Mouse (Mus musculus) adrenal gland, adult 18-20 months (tissue): ENCODE data around the gene 1700003E16Rik. TPM values are rescaled to one million over a fixed set of nuclear protein-coding genes. Genes with fewer than 3 reads are reported as not detected.
"Not testable (repeated sequence)": the region's sequence is repeated elsewhere in the genome, so short reads cannot be mapped to it uniquely, and the experiment has no call there.

ENCODE experiments used
- DNase-seq, 2 experiments: peaks; one replicate each; pipeline ENCODE4 v3.0.0; 2021 to 2022; ENCODE audit warnings: low spot score in 2 of 2
- total RNA-seq, 2 experiments: library from RNA; stranded (reverse); gene quantifications; 1 replicate in 1 of 2; 2 replicates in 1 of 2; pipeline ENCODE4 v1.2.3; 2021

1700003E16Rik gene
- total RNA-seq, 2 experiments from 2014 or later: 1.1 to 1.4 TPM

DNA sequence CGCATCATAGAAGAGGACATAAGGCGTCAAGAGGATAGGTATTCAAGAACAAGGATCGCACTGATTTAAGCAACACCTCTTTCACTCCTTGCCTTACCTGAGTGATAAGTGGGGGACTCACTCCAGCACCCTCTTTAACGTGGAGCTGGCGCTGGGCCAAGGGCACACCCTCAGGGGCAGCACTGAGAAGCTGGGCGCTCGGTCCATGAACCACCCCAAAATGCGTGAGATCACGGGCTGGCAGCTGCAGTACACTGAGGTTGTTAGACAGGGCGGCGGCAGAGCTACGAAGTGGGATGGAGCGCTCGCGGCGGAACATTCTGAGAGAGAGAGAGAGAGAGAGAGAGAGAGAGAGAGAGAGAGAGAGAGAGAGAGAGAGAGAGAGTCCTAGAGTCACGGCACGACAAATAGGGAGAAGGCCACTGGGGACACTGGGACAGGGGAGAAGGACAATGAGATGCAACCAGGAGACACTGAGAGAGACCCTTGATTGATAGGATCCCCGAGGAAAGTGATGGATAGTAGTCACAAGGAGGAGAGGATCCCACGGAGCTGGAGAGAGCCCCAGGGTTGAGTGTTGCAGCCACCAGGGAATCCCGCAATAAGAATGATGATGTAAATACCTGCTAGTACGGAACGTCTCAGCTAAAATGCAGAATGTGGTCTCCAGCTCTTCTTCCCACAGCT is 509 bp upstream of the 1700003E16Rik start:
- no peak for DNase-seq

DNA sequence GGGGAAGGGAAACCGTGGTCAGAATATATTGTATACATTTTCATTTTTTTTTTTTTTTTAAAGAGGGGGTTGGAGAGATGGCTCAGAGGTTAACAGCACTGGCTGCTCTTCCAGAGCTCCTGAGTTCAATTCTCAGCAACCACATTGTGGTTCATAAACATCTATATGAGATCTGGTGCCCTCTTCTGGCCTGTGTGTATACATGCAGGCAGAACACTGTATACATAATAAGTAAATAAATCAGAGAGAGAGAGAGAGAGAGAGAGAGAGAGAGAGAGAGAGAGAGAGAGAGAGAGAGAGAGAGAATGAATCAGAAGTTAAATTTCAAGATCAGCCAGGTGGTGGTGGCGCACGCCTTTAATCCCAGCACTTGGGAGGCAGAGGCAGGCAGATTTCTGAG is 3.3 kb downstream of the 1700003E16Rik start:
- DNase-seq: not testable (repeated sequence)

DNA sequence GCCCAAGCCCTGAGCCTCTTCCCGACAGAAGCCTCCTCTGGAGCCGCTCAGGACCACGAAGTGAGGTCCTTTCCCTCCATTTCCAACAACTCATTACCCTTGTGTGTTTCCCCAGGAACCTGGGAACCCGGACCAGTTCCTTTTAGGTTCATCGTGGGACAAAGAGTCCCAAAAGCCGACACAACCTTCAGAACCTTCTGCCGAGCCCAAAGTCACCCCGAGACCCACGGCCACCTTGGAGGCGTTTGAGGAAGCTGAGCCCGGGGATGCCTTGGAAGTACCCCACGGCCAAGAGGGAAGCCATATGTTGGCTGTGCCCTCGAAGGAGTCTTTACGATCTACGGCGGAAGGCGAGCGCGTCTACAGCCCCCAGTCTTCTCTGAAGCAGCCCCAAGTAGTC is 5.2 kb downstream of the 1700003E16Rik start:
- no peak for DNase-seq

DNA sequence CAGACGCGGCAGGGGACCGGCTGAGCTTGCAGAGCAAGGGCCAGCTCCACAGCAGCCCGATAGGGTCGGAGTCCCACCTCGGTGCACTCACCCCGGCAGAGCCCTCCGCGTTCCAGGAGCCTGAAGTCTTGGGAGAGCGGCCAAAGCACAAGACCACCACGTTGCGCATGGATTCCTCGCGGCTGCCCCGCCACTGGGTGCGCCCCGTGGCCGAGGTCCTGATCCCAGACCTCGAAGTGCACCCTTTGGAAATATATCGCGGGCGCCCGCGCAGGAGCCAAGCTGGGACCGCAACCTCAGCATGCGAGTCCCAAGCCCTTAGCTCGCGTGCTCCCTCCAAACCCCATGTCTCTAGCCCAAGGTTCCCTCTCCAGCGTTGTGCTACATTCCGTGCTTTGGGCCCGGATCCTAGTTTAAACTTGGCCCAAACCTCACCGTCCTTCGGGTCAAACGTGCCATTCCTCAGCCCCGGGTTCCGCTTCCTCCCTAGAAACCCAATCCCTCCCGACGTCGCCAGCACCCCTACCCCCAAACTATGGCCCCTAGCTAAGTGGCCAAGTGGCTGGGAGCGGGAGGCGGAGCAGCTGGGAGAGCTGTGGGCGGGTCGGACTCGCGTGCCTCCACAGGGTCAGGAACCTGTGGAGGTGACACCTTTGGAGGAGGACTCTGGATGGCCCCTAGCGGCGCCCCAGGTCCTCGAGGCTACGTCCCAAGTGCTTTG is 5.9 kb downstream of the 1700003E16Rik start:
- DNase-seq: peak; percentile 43 to 45

DNA sequence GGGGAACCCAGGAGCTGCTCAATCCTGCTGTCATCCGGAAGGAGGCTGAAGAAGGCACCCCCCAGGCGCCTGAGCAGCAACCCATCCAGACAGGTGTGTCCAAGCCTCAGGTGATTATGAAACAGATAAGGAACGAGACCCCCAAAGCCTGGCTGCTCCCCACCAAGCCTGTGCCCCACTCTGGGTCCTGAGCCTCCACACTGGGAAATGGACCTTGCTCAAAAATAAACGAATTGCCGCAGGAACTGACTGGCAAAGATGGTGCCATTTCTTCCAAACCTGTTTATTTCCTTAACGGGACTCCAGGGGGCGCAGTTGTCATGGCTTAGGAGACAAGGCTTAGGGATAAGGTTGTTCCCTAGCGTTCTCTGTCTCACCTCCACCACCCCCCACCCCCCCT is 6.5 kb downstream of the 1700003E16Rik start:
- peak; percentile 53 to 58 for DNase-seq

DNA sequence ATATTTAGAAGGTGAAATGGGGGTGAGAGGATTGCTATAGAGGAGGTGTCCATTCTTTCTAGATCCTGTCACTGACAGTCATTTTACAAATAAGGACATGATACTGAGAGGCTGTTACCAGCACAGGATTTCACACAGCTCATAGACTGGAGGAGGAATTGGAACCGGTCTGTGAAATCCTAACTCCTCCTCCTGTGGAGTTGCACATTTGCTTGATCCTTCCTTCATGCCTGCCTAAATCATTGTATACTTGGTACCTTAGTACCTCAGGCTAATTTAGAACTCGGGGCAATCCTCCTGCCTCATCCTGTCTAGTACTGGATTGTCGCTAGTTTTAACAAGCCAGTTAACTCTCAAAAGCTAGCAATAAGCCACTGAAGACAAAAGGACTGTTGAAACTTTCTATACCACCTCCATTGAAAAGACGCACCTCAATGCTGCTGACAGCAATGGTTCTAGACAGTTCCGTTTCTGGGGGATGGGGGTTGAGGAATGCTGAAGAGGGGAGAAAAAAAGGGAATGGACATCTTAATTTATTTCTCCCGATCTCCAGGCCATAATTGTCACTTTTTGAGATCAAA is 8.9 kb downstream of the 1700003E16Rik start:
- no peak for DNase-seq

DNA sequence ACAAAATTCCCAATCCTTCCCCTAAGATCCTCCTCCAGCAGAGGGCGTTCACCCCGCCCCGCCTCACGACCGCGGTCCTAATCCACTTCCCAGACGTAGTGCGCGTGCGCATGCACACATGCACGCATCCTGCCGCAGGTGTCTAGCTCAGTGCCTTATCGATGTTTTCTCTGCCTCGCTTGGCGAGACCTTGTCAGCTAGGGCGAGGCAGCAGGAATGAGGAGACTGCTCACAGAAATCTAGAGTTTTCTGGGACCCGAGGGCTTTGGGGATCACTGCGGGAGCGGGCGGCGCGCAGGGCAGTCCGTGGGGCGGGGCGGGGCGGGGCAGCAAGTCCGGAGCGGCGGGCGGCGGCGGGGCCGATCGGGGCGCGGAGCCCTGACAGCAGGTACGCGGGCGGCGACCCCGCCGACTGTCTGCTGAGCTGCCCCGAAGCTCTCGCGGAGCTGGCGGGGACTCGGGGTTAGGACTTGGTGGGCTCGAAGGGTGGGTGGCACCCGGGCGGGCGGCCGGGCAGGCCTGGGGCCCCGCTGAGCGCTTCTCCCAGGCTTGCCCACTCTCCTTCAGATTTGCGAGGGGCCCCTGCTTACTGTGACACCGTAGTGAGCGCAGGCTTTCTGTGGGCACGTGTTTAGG is 9.5 kb downstream of the 1700003E16Rik start, which contains the start of gene Dctn1:
Gene Dctn1, plus strand, starts transcription at position 314 of the 636 bp plus-strand sequence.
- peak; percentile 93 for DNase-seq

DNA sequence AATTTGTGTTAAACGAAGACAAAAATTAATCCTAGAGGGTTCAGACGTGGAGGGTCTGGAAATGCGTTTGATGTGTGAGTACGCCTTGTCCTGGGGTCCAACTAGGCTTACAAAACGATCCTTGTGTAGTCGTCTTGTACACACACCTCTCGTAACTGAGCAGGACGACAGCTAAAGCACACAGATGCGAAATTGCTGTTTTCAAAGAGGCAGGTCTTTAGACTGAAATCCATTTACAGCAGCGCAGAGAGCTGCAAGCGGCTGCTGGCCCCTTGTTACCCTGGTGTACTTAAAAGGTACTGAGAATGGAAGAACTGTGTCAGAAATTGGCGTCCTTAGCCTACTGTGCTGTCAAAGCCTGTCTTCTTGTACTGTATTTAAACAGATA is 10.0 kb downstream of the 1700003E16Rik start:
- no peak for DNase-seq

DNA sequence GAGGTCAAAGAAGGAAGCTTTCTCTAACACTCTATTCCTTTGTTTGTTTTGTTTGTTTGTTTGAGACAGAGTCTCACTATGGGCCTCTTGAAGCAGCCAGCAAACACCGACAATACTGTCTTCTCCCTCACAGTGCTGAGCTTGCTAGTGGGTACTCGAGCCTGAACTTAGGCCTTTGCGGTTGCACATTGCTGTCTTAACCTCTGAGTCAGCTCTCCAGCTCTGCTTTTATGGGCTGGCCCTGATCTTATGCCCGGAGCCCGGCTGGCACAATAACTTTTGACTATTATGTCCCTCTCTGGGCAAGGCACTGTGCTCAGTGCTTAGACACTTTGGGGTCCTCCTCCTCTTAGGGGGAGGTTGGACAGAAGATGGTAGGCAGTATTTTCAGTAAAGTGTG is 13.7 kb downstream of the 1700003E16Rik start:
- no peak for DNase-seq

DNA sequence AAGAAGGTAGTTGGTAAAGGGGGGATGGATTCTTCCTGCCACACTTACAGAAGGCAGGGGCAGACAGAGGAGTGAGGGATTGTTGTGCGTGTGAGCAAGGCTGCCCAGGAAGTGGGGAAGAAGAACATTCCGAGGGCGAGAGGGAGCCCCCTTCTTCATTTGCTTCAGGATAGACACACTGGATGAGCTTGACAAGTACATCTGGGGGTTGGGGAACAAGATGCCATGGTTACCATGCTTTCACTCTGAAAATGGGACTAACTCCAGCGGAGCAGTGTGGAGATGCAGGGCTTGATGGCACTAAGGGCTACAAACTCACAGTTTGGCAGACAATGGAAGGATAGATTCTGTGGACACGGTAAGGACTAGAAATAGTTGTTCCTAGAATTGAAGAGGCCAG is 14.9 kb downstream of the 1700003E16Rik start:
- no peak for DNase-seq

DNA sequence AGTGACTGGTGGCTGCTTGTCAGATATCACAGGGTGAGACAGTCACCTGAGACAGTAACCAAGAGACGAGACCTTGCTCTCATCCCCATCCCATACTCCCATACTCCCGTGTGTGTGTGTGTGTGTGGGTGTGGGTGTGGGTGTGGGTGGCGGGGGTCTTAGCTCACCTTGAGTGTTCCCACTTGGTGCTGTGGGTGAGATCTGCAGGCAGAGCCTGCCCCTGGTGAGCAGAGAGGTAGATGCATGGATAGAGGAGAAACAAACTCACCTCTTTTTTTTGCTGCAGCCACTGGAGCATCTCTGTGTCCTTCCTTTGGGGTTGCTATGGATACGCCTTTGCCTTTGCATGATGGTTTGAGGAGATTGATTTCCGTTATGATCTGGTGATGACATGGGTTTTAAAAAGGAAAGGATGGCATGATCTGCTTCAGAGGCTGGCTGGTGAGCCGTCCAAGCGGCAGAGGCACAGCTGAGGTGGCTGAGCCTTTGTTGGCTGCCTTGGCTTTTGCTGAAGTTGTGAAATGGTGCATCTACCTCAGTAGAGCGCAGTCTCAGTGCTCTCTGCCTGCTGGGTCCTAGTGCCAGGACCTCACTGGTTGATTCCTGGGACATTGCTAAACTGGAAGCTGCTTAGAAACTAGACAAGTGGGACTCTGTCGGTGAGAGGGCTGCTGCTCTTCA is 16.2 kb downstream of the 1700003E16Rik start:
- DNase-seq: no peak

DNA sequence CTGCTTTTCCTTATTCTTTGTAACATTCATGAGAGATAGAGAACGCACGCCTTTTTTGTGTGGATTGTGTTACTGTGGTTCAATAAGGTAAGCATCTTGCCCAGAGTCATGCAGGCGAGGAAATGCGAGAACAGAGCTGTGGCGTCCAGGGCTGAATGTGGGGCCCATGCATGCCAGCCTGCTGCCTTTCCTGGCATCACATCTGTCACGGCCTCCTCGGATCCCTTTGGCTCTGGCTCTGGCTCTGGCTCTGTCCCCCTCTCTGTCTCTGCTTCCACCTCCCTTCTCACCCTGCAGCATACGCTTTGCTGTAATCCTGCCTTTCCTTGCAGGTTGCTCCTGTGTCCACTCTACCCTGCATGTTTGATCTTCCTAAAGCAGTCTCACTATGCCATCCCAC is 19.8 kb downstream of the 1700003E16Rik start:
- DNase-seq: no peak

DNA sequence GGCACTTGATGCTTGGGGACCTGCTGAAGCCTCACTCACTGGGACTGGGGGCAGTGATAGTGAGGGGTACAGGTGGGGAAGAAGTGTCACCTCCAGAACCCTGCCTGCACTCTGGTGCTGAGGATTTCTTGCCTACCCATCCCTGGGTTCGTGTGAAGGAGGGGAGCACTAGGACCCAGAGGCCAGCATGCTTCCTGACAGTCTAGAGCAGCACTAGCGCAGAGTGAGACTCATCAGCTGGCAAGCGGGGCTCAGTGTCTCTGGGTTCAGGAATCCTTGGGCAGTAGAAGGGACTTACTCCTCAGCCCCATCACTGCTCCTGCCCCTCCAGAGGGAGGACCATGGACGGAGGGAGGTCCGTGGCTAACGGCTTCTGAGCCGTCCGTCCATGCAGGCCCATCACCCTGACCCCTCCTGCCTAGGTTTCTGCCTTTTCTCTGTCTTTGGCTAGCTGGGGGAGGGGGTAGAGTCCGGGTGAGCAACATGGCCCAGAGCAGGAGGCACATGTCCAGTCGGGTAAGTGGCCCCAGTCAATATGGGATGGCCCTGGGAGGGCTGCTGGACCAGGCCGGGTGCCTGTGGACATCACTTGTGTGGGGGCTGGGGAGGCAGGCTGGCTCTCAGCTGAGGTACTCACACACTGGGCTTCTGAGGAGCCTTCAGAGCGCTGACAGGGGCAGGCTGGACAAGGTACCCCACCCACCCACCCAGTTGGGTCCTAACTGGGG is 23.4 kb downstream of the 1700003E16Rik start:
- DNase-seq: peak in 1 of 2 experiments; percentile 35

DNA sequence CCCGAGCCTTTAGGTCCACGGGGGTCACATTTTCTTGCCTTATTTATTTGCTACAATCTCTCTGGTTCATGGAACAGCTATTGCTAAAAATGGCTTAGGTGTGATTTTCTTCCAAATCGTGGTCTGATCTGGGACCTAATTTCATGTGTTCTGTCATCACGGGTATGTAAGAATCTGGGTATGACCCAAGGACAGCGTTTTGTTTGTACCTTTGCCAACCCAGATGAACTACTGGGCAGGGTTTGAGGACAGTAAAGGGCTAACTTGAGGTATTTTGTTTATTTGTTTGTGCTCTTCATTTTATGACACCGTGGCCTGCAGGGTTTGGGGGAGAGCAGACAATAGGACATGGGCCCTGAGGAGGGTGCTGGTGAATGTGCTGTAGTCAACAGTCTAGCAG is 24.4 kb downstream of the 1700003E16Rik start:
- no peak for DNase-seq

DNA sequence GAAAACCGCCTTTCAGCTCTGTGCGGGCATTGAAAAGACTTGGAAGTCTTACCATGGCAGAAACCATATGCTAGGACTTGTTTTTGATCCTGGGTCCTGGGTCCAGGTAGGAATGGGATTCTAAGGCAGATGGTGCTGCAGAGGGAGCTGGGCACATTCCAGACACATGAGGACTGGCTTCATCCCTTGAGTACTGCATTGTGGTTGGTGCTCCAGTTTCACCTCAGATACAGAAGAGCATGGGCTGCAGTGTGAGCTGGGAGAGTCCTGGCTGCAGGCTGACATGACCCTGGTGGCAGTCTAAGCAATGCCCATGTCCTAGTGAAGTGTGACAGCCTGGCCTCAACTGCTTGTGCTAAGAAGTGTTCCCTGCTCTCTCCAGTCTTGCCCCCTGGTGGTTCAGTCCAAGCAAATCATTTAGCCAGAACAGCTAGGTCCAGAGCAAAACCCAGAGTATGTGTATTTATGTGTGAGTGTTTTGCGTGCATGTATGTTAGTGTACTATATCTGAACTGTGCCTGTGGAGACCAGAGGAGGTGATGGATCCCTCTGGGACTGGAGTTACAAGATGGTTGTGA is 28.7 kb downstream of the 1700003E16Rik start:
- no peak for DNase-seq

DNA sequence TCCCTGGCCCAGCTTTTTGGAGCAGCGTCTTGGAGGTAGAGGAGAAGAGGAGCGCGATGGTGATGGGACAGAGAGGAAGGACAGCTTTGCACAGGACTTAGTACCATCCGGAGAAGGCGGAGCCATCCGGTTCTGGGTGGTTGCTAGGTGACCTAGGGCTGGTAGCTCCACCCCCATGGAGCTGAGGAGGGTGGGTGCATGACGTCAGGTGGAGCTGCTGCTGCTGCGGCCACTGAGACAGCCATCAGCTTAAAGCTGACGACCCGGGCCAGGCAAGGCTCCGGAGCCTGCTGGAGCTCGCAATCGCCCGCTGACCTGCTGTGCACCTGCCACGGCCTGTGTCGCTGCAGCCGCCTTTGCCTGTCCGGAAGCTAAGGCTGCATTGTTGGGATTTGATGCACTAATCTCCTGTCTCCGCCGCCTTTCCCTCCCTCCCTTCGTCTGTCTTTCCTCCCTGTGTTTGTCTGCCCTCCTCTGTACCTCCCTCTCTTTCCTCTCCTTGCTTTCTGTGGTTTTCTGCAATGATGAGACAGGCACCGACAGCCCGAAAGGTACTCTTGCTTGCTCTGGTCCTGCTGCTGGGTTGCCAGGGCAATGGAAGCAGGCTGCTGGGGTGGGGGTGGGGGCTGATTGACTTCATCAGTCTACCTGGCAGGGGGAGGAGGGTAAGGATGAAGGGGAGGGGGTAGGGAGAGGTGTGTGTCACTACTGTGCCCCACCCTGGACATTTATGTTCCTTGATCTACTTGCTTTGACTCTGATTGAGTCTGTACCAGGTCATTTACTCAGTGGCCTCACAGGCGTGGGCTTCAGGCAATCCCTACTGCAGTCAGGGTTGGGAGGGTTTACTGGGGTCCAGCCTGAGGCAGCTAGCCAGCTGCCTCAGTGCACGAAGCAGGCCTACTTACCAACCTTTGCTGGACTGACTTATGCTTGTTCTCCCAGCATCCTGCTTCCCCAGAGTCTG is 30.0 kb downstream of the 1700003E16Rik start:
- no peak for DNase-seq

DNA sequence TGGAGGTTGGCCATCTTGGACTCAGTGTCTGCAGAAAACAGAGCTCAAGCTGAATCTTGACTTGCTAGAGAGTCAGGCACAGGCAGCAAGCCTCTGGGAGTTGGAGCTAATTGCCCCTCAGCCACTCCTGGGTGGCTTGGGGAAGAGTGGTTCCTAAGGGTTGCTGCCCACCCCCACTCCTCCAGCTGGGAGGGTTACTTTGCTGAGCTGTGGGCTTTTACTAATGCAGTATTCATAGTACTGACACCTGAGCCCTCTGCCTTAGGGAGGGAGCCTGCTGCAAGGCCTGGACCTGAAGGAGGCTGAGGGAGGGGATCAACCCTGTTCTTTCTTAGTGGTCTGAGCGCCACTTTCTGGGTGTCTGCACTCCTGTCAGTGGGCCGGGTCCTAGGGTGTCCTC is 30.7 kb downstream of the 1700003E16Rik start:
- no peak for DNase-seq

DNA sequence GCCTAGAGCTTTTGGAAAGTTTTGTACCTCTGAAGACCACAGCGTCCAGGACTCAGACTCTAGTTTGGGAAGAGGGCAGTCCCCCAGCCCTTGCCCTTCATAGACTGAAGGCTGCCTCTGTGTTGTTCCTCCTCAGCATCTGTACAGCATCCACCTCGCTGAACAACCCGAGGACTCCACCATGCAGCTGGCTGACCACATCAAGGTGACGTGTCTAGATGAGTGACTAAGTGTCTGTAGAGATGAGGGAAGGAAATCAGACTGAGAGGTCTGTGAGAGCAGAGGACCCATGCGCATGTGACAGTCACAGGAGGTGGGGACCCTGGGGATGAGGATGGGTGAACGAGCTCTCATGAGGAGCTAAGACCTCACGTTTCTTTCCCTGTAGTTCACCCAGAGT is 37.4 kb downstream of the 1700003E16Rik start:
- no peak for DNase-seq
